Mouse (Mus musculus) lung, postnatal 0 days (tissue): Measurements from ENCODE around the gene Ctsa. TPM values are rescaled to one million over a fixed set of nuclear protein-coding genes. Genes with fewer than 3 reads are reported as not detected.
"Not testable (repeated sequence)": the region's sequence is repeated elsewhere in the genome, so short reads cannot be mapped to it uniquely, and the experiment has no call there.

Experiments
- ATAC-seq: fragments of 200-750 bp; cut with Nextera tagmentation; 2 replicates; pipeline ENCODE4 v1.8.0; 2017; ENCODE audit warnings: moderate library complexity
- DNase-seq: peaks from one replicate; pipeline ENCODE4 v3.0.0-alpha.2; 2016; ENCODE audit warnings: low spot score
- H3K27ac ChIP-seq: fragments of 300-500 bp; sonication (generic); 2 replicates; pipeline ENCODE4 v1.5.1; 2014; ENCODE audit warnings: antibody characterized with exemption, mild to moderate bottlenecking, low read length, mixed read lengths
- H3K27me3 ChIP-seq: fragments of 300-500 bp; sonication (generic); replicated peaks from 2 replicates; pipeline ENCODE4 v1.6.1; 2014; ENCODE audit warnings: low read length, mixed read lengths; ENCODE audit not compliant: insufficient read depth
- H3K36me3 ChIP-seq: fragments of 300-500 bp; sonication (generic); 2 replicates; pipeline ENCODE4 v1.6.1; 2014; ENCODE audit warnings: low read length, mixed read lengths; ENCODE audit not compliant: insufficient read depth
- H3K4me1 ChIP-seq: fragments of 300-500 bp; sonication (generic); 2 replicates; pipeline ENCODE4 v1.6.1; 2014; ENCODE audit warnings: antibody characterized with exemption, low read depth, low read length, mixed read lengths; ENCODE audit not compliant: insufficient read depth
- H3K4me2 ChIP-seq: fragments of 300-500 bp; sonication (generic); replicated peaks from 2 replicates; pipeline ENCODE4 v1.6.1; 2014; ENCODE audit warnings: low read depth, mild to moderate bottlenecking, low read length, moderate library complexity, mixed read lengths
- H3K4me3 ChIP-seq: fragments of 300-500 bp; sonication (generic); 2 replicates; pipeline ENCODE4 v1.5.1; 2014; ENCODE audit warnings: low read depth, low read length
- H3K9ac ChIP-seq: fragments of 300-500 bp; sonication (generic); replicated peaks from 2 replicates; pipeline ENCODE4 v1.6.1; 2014; ENCODE audit warnings: low read depth, mild to moderate bottlenecking
- H3K9me3 ChIP-seq: fragments of 300-500 bp; sonication (generic); 2 replicates; pipeline ENCODE4 v1.6.1; 2016; ENCODE audit warnings: low read length, mixed read lengths
- CTCF ChIP-seq: IDR thresholded peaks from 2 replicates; pipeline ENCODE4 v1.5.1; 2016; ENCODE audit warnings: antibody characterized with exemption, mild to moderate bottlenecking
- EP300 ChIP-seq: IDR thresholded peaks from 2 replicates; pipeline ENCODE4 v1.6.1; 2016; ENCODE audit warnings: antibody characterized with exemption, mild to moderate bottlenecking, control low read depth
- WGBS: fragments of 180-500 bp; shearing (Covaris S2); extraction: QIAGEN DNeasy Blood & Tissue Kit; methylation state at CpG from one replicate; pipeline ENCODE4 v1.1.7; 2014; 5-methylcytosine and 5-hydroxymethylcytosine counted together
- polyA plus RNA-seq: library from polyadenylated mRNA; unstranded; fragments of >200 nt; fragmentation: Nextera tagmentation; extraction: Ambion mirVana; gene quantifications from 2 replicates; pipeline ENCODE4 v1.2.1, GENCODE M21; 2015

Ctsa gene
- polyA plus RNA-seq, 1 experiment from 2014 or later = 147 TPM

DNA sequence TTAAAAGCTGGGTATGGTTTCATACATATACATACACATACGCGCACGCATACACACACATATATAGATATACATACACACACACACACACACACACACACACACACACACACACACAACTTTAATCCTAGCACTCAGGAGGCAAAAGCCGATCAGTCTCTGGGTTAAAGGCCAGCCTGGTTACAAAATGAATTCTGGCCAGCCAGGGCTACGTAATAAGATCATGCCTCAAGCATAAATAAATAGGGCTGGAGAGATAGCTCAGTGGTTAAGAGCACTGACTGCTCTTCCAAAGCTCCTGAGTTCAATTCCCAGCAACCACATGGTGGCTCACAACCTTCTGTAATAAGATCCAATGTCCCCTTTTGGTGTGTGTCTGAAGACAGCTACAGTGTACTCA lies 22.9 kb downstream of the Ctsa start:
- H3K36me3 ChIP-seq, H3K4me3 ChIP-seq, H3K27ac ChIP-seq, ATAC-seq, H3K27me3 ChIP-seq, H3K9me3 ChIP-seq, DNase-seq, H3K9ac ChIP-seq: not testable (repeated sequence)
- Histone ChIP-seq H3K4me2 (peak overlapping the region; percentile 85; the same call in 1 of the 2 replicates), H3K4me1 (peaks cover 17% of the 10 kb centered on the region)
- 74% methylated on average over 5 of the region's 5 CpGs for WGBS
- TF ChIP-seq CTCF = 0 out of 2 replicates have a peak, but pooled peaks have one; percentile 5

DNA sequence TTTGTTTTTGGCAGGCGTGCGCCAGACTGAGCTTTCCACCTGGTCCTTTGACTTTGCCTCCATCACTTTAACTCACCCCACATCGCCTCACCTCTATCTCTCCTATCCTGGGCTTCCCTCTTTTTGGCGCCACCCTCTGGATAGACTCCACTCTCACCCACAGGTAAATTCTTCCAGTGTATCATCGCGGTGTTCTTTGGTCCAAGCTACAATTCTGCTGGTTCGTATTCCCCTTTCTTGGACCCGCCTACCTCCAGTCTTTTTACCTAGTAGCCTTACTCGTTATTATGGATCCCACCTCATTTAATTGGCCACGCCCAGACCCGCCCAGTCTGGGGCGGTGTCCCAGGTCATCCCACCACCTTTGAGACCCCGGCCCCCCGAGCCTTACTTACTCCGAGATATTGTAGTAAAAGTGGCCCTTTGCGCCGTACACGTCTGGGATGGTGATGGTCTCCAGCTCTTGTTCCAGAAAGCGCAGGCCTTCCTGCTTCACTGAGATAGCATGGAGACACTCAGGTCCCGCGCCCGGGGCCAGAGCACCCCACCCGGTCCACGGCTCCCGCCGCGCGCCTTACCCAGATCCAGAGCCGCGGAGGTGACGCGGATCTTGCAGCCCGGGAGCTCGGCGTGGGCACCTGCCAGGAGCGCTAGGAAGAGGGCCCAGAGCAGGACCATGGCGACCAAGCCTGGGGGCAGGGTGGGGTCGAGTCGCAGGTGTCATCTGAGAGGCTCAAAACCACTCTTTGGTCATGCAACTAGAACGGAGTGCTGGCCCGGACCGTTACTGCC lies 23.8 kb downstream of the Ctsa start:
- H3K27me3 ChIP-seq = no peaks in the 10 kb centered on the region

DNA sequence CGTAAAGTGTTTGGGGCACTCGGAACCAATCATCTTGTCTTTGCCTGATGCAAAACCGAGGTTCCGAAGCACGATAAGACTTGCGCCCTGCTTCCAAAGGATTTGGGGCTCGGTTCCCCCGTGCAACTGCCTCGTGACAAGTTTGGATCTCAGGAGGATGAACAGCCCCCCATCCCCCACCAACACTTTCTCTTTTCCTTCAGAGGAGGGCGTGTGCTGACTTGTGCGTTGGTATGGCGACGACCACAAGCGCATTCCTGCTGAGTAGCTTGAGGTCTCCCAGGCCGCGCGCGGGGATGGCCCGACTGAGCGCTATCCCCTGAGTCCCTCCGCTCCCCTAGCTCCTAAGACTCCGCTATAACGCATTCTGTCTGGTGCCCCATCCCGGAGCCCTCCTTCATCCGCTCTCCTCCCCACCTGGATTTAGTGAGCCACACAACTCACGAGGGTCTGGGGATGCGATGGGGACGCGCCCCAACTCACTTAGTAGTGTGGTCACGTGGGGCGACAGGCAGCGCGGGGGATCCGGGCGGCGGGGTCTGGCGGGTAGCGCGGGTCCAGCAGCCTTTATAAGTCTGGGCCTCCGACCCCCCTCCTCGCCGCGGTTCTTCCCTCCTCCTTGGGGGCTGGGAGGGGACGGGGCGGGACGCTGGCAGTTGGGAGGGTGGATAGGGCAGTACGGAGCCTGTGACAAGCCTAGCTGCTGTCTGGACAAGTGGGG lies 24.6 kb downstream of the Ctsa start, which contains the start of gene Pltp:
TSS of gene Pltp (minus strand) at position 611 of the 721 bp plus-strand sequence.
- Histone ChIP-seq H3K4me1 (peaks cover 28% of the 10 kb centered on the region), H3K9ac (peak within 1 kb of the TSS; percentile 24; the same call in 1 of the 2 replicates), H3K4me2 (peak within 1 kb of the TSS; percentile 85), H3K4me3 (peak within 1 kb of the TSS; percentile 48), H3K27ac (peak within 1 kb of the TSS; percentile 35), H3K36me3 (no peaks in the 10 kb centered on the region), H3K27me3 (no peaks in the 10 kb centered on the region), H3K9me3 (no peaks in the 10 kb centered on the region)
- WGBS = under 1% methylated on average over 44 of the region's 47 CpGs
- peak; percentile 75 for DNase-seq
- TF ChIP-seq CTCF = no peak
- peak; percentile 66 for ATAC-seq

More for the DNA sequence above, 23.8 kb downstream of the Ctsa start:
- peak overlapping the region; percentile 35; the same call in 1 of the 2 replicates for H3K27ac ChIP-seq
- H3K4me1 ChIP-seq = peaks cover 26% of the 10 kb centered on the region
- 0 out of 2 replicates have a peak, but pooled peaks have one; percentile 2 for ATAC-seq
- H3K9me3 ChIP-seq = no peaks in the 10 kb centered on the region
- no peaks in the 10 kb centered on the region; the same call in 1 of the 2 replicates for H3K36me3 ChIP-seq
- peak overlapping the region; percentile 85 for H3K4me2 ChIP-seq
- DNase-seq = no peak
- H3K9ac ChIP-seq = peak overlapping the region; percentile 24; the same call in 1 of the 2 replicates
- peak overlapping the region; percentile 48 for H3K4me3 ChIP-seq
- no peak for TF ChIP-seq EP300
- peak; percentile 25 for TF ChIP-seq CTCF
- WGBS = 2% methylated on average over 36 of the region's 42 CpGs

DNA sequence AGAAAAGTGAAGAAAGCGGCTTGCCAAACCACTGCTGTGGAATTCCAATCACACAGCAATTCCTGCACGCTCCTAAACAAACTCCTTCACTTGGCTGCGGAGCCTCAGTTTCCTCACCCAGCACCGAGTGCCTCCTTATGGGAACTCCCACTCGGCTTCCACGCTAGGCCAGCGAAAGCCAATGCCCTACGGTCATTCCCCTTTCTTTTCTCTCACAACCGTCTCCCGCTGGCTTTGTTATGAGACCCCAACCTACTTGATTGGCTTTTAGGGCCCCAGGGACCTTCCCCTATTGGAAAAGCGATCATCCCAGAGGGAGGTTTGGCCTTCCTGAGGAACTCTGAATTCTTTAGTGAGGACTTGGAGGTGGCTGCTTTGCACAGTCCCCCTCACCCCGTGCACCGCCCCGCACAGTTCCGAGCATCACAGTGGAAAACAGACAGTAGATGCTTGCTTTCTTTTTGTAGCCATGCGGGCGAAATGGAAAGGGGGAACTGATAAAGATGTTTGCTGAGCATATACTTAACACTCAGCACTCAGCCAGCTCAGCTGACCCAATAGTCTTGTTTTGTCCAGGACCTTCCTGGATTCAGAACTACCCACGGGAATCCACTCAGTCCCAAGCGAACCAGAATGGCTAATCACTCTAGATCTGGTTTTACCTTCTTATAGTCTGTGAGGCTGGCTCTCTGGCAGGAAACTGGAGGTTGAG lies 25.3 kb downstream of the Ctsa start:
- H3K4me1 ChIP-seq = peaks cover 33% of the 10 kb centered on the region

DNA sequence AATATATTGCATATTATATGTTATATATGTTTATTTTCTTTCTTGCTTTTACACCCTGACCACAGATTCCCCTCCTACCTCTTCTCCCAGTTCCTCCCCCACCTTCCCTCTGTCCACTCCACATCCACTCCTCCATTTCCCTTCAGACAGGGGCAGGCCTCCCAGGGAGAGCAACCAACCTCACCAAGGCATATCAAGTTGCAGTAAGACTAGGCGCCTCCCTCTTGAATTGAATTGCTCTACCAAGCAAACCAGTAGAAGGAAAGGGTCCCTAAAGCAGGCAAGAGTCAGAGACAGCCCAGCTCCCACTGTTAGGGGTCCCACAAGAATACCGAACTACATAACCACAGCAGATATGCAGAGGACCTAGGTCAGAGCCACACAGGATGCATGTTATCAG lies 26.5 kb downstream of the Ctsa start:
- Histone ChIP-seq H3K9me3 (no peaks in the 10 kb centered on the region), H3K27ac (no peak overlapping the region), H3K9ac (no peak overlapping the region), H3K4me3 (no peak overlapping the region), H3K4me2 (no peak overlapping the region), H3K27me3 (no peaks in the 10 kb centered on the region), H3K4me1 (peaks cover 33% of the 10 kb centered on the region), H3K36me3 (no peaks in the 10 kb centered on the region)
- TF ChIP-seq CTCF (no peak), EP300 (no peak)
- ATAC-seq (no peak), DNase-seq (no peak)
- WGBS = 49% methylated on average over 2 of the region's 2 CpGs

More for the DNA sequence above, 25.3 kb downstream of the Ctsa start:
- Histone ChIP-seq H3K9me3 (no peaks in the 10 kb centered on the region), H3K4me3 (peak overlapping the region; percentile 48), H3K4me2 (peak overlapping the region; percentile 85), H3K27ac (peak overlapping the region; percentile 35), H3K9ac (no peak overlapping the region), H3K27me3 (no peaks in the 10 kb centered on the region), H3K36me3 (no peaks in the 10 kb centered on the region)
- no peak for ATAC-seq
- WGBS = 17% methylated on average over 19 of the region's 19 CpGs
- TF ChIP-seq CTCF = no peak
- no peak for TF ChIP-seq EP300
- no peak for DNase-seq
